Mouse (Mus musculus): ENCODE results near the gene Sgms2. TPM values are rescaled to one million over a fixed set of nuclear protein-coding genes. Genes with fewer than 3 reads are reported as not detected.

Gene Sgms2
- polyA plus RNA-seq, 1 experiment from 2014 or later, result 4.1 TPM

GRCm38 (mm10) chr3:131295513-131296200, 195.6 kb downstream of the Sgms2 start:
- Histone ChIP-seq H3K9ac (replicated peaks; ENCODE audit: low read depth) (no peak overlapping the region), H3K9me3 (ENCODE audit: low read length) (no peaks in the 10 kb centered on the region), H3K4me2 (replicated peaks; ENCODE audit: low read depth, low read length) (no peak overlapping the region), H3K36me3 (ENCODE audit: insufficient read depth, low read length) (no peaks in the 10 kb centered on the region), H3K4me1 (ENCODE audit: insufficient read depth, low read depth, low read length) (no peaks in the 10 kb centered on the region), H3K4me3 (ENCODE audit: low read depth, low read length) (no peak overlapping the region), H3K27me3 (replicated peaks; ENCODE audit: insufficient read depth, low read length) (no peaks in the 10 kb centered on the region), H3K27ac (ENCODE audit: low read length) (0 out of 2 replicates have a peak overlapping the region, but pooled peaks have one; percentile 3)
- TF ChIP-seq EP300 (IDR thresholded peaks at IDR 0.05) (0 out of 2 replicates have a peak, but pooled peaks have one; percentile 12), CTCF (IDR thresholded peaks at IDR 0.05) (no peak)
- peak; percentile 77 for ATAC-seq
- peak; percentile 77 for DNase-seq (ENCODE audit: low spot score)
- WGBS, result 46% methylated on average over 12 of the region's 12 CpGs

- H3K27ac ChIP-seq (ENCODE audit: low read length), result no peak overlapping the region
- 43% methylated on average over 3 of the region's 3 CpGs for WGBS
- ATAC-seq, result no peak
Observed at GRCm38 (mm10) chr3:131294503-131294902, 196.7 kb downstream of the Sgms2 start.

GRCm38 (mm10) chr3:131292959-131293358, 198.3 kb downstream of the Sgms2 start:
- H3K27me3 ChIP-seq (replicated peaks; ENCODE audit: insufficient read depth, low read length), result no peaks in the 10 kb centered on the region
- no peaks in the 10 kb centered on the region for H3K9me3 ChIP-seq (ENCODE audit: low read length)
- H3K36me3 ChIP-seq (ENCODE audit: insufficient read depth, low read length), result no peaks in the 10 kb centered on the region
- ATAC-seq (no peak), DNase-seq (ENCODE audit: low spot score) (no peak)
- no peak overlapping the region for H3K9ac ChIP-seq (replicated peaks; ENCODE audit: low read depth)
- WGBS, result 66% methylated on average over 3 of the region's 3 CpGs
- H3K27ac ChIP-seq (ENCODE audit: low read length), result no peak overlapping the region
- TF ChIP-seq CTCF (IDR thresholded peaks at IDR 0.05) (no peak), EP300 (IDR thresholded peaks at IDR 0.05) (no peak)
- H3K4me3 ChIP-seq (ENCODE audit: low read depth, low read length), result no peak overlapping the region
- H3K4me1 ChIP-seq (ENCODE audit: insufficient read depth, low read depth, low read length), result no peaks in the 10 kb centered on the region
- H3K4me2 ChIP-seq (replicated peaks; ENCODE audit: low read depth, low read length), result no peak overlapping the region

More at GRCm38 (mm10) chr3:131294503-131294902, 196.7 kb downstream of the Sgms2 start:
- no peak overlapping the region for H3K4me2 ChIP-seq (replicated peaks; ENCODE audit: low read depth, low read length)
- no peak for DNase-seq (ENCODE audit: low spot score)
- no peaks in the 10 kb centered on the region for H3K27me3 ChIP-seq (replicated peaks; ENCODE audit: insufficient read depth, low read length)
- H3K36me3 ChIP-seq (ENCODE audit: insufficient read depth, low read length), result no peaks in the 10 kb centered on the region
- no peak overlapping the region for H3K9ac ChIP-seq (replicated peaks; ENCODE audit: low read depth)
- no peaks in the 10 kb centered on the region for H3K9me3 ChIP-seq (ENCODE audit: low read length)
- H3K4me3 ChIP-seq (ENCODE audit: low read depth, low read length), result no peak overlapping the region
- H3K4me1 ChIP-seq (ENCODE audit: insufficient read depth, low read depth, low read length), result no peaks in the 10 kb centered on the region
- TF ChIP-seq EP300 (IDR thresholded peaks at IDR 0.05) (no peak), CTCF (IDR thresholded peaks at IDR 0.05) (no peak)

- WGBS, result 61% methylated on average over 2 of the region's 2 CpGs
- Histone ChIP-seq H3K27me3 (replicated peaks; ENCODE audit: insufficient read depth, low read length) (no peaks in the 10 kb centered on the region), H3K36me3 (ENCODE audit: insufficient read depth, low read length) (no peaks in the 10 kb centered on the region), H3K4me3 (ENCODE audit: low read depth, low read length) (no peak overlapping the region), H3K27ac (ENCODE audit: low read length) (no peak overlapping the region), H3K4me2 (replicated peaks; ENCODE audit: low read depth, low read length) (no peak overlapping the region), H3K4me1 (ENCODE audit: insufficient read depth, low read depth, low read length) (no peaks in the 10 kb centered on the region), H3K9me3 (ENCODE audit: low read length) (no peaks in the 10 kb centered on the region), H3K9ac (replicated peaks; ENCODE audit: low read depth) (no peak overlapping the region)
- DNase-seq (ENCODE audit: low spot score), result no peak
- TF ChIP-seq EP300 (IDR thresholded peaks at IDR 0.05), result no peak
- no peak for TF ChIP-seq CTCF (IDR thresholded peaks at IDR 0.05)
- no peak for ATAC-seq
Observed at GRCm38 (mm10) chr3:131292349-131292748, 198.9 kb downstream of the Sgms2 start.

- H3K9me3 ChIP-seq (ENCODE audit: low read length), result no peaks in the 10 kb centered on the region
- H3K27ac ChIP-seq (ENCODE audit: low read length), result no peak overlapping the region
- no peaks in the 10 kb centered on the region for H3K27me3 ChIP-seq (replicated peaks; ENCODE audit: insufficient read depth, low read length)
- no peaks in the 10 kb centered on the region for H3K4me1 ChIP-seq (ENCODE audit: insufficient read depth, low read depth, low read length)
- no peak overlapping the region for H3K4me3 ChIP-seq (ENCODE audit: low read depth, low read length)
- TF ChIP-seq EP300 (IDR thresholded peaks at IDR 0.05) (no peak), CTCF (IDR thresholded peaks at IDR 0.05) (no peak)
- 72% methylated on average over 4 of the region's 4 CpGs for WGBS
- no peak overlapping the region for H3K9ac ChIP-seq (replicated peaks; ENCODE audit: low read depth)
- DNase-seq (ENCODE audit: low spot score) (no peak), ATAC-seq (no peak)
- H3K36me3 ChIP-seq (ENCODE audit: insufficient read depth, low read length), result no peaks in the 10 kb centered on the region
- no peak overlapping the region for H3K4me2 ChIP-seq (replicated peaks; ENCODE audit: low read depth, low read length)
Observed at GRCm38 (mm10) chr3:131291890-131292289, 199.3 kb downstream of the Sgms2 start.

GRCm38 (mm10) chr3:131274151-131274550, 217.1 kb downstream of the Sgms2 start:
- no peak overlapping the region for H3K4me3 ChIP-seq (ENCODE audit: low read depth, low read length)
- TF ChIP-seq CTCF (IDR thresholded peaks at IDR 0.05), result no peak
- TF ChIP-seq EP300 (IDR thresholded peaks at IDR 0.05), result peak; percentile 42; the same call in 1 of the 2 replicates
- peaks cover 16% of the 10 kb centered on the region; the same call in 1 of the 2 replicates for H3K4me1 ChIP-seq (ENCODE audit: insufficient read depth, low read depth, low read length)
- H3K9ac ChIP-seq (replicated peaks; ENCODE audit: low read depth), result no peak overlapping the region
- no peak overlapping the region for H3K4me2 ChIP-seq (replicated peaks; ENCODE audit: low read depth, low read length)
- peak; percentile 74 for ATAC-seq
- peak; percentile 87 for DNase-seq (ENCODE audit: low spot score)
- H3K9me3 ChIP-seq (ENCODE audit: low read length), result no peaks in the 10 kb centered on the region
- WGBS, result 55% methylated on average over 4 of the region's 4 CpGs
- no peaks in the 10 kb centered on the region for H3K36me3 ChIP-seq (ENCODE audit: insufficient read depth, low read length)
- no peaks in the 10 kb centered on the region for H3K27me3 ChIP-seq (replicated peaks; ENCODE audit: insufficient read depth, low read length)
- no peak overlapping the region for H3K27ac ChIP-seq (ENCODE audit: low read length)

Measured in lung, postnatal 0 days (tissue).